Mouse (Mus musculus) heart, adult 8-10 months (tissue): ENCODE results near the gene Epn1. TPM values are rescaled to one million over a fixed set of nuclear protein-coding genes. Genes with fewer than 3 reads are reported as not detected.
A peak's percentile ranks its signal among the peaks of the same experiment; 100 is the strongest.
"Not testable (repeated sequence)": the region's sequence is repeated elsewhere in the genome, so short reads cannot be mapped to it uniquely, and the experiment has no call there.

Experiments
- DNase-seq: peaks from one replicate; pipeline ENCODE4 v3.0.0; 2022; ENCODE audit warnings: low spot score
- total RNA-seq, 4 experiments: library from RNA; stranded (reverse); gene quantifications; 2 replicates each; pipeline ENCODE4 v1.2.4; 2022

Gene Epn1
- total RNA-seq, 4 experiments from 2014 or later: 164 to 192 (median 185) TPM

DNA sequence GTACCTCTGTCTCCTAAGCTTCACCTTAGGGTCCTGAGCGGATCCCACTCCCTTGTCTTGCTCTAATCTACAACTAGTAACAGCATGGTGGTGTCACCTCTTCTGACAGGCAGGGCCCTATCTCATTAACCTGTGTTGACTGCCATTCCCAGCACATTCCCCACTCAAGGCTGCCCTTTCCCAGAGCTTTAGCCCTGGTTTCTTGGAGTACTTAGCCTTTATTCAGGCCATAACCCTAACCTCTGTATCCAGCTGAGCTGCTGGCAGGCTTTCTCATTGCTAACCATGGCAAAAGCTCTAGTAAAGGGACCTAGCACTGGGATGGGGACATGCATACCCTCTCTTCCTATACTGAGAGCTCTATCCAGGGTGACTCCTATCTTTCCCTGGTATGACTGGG, 21.4 kb upstream of the Epn1 start:
- no peak for DNase-seq

DNA sequence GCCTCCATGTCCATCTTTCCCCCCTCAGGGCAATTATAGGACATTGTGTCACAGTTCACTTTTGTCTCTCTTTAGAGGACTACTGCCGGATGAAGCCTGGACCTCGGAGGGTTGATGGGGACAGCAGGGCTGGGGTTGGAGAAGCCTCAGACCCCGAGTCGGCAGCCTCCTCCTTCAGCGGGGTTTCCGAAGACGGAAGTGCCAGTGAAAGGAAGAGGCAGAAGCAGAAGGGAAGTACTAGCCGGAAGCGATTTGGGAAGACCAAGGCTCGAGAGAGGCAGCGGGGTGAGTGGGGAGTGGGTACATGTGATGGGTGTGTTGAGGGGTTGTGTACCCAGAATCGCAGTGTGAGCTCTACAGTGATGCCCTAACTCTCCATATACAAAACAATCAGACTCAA, 20.6 kb upstream of the Epn1 start:
- no peak for DNase-seq

DNA sequence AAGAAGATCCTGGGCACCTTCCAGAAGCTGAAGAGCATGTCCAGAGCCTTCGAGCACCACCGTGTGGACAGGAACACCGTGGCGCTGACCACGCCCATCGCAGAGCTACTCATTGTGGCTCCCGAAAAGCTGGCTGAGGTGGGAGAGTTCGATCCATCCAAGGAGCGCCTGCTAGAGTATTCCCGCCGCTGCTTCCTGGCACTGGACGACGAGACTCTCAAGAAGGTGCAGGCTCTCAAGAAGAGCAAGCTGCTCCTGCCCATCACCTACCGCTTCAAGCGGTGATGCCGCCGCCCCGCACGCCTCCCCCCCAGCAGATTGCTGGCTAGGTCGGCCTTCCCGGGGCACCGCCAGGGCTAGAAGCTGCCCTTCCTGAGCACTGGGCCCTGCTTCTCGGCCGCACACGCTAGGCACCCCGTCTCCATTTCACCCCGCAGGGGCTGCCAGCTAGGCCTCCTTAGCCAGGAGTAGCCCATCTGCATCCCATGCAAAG, 19.8 kb upstream of the Epn1 start:
- peak; percentile 67 for DNase-seq

DNA sequence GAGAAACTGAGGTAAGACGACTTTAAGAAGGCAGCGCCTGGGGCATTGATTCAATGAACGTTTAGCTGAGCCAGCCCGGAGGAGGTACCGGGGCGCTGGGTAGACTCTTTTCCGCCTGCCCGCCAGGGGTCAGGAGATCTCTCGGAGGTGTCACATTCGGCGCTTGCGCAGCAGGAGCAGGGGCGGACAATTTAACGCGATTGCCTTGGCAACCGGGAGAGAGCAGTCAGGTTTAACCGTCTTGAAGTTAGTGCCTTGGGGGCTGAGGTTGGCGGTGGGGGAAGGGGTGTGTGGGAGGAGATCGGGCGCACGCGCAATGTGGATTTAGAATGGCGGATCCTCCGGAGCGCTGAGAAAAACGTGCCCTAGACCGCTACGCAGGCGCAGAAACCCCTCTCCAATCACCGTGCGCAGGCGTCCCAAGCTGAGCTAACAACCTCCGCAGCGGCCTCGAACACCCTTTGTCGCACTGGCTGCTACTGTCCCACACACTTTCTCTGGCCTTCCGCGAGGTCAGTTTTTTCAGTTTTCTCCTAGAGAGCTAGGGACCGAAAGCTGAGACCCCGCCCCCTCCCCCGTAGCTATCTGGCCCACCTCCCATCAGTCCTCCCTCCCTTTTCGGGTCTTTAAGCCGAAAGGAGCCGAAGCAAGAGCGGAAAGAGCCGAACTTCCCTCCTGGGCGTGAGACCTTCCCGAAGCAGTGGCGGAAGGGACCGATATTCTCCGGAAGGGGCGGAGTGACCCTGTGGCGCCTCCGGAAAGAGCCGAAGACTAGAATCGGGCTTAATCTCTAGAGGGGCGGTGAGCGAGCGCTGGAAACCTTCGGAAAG, 18.9 kb upstream of the Epn1 start:
- peak; percentile 99 for DNase-seq

DNA sequence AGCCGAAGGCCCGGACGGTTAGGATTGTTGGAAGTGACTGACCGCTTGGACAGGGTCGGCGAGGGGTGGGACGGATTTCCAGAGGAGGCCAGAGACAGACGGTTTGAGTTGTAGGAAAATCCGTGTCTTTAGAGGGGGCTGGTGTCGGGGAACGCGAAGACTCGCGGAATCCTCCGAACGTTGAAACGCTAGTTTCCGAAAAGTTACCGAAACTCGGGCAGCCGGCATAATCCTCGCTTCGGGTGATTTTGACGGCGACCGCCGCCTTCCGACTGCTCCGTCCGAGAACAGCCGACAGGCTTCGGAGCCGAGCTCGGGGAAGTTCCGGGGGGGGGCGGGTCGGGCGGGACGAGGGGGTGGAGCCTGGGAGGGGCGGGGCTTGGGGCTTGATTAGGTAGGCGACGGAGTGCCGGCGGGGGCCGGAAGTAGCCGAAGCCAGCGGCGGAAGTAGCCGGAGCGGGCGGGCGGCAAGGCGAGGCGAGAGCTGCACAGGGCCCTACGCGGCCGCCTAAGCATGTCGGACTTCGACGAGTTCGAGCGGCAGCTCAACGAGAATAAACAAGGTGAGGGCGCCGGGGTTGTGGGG, 18.2 kb upstream of the Epn1 start, which contains the start of gene U2af2:
TSS of gene U2af2 (plus strand) at position 370 of the 586 bp plus-strand sequence.
- DNase-seq: peak; percentile 91

DNA sequence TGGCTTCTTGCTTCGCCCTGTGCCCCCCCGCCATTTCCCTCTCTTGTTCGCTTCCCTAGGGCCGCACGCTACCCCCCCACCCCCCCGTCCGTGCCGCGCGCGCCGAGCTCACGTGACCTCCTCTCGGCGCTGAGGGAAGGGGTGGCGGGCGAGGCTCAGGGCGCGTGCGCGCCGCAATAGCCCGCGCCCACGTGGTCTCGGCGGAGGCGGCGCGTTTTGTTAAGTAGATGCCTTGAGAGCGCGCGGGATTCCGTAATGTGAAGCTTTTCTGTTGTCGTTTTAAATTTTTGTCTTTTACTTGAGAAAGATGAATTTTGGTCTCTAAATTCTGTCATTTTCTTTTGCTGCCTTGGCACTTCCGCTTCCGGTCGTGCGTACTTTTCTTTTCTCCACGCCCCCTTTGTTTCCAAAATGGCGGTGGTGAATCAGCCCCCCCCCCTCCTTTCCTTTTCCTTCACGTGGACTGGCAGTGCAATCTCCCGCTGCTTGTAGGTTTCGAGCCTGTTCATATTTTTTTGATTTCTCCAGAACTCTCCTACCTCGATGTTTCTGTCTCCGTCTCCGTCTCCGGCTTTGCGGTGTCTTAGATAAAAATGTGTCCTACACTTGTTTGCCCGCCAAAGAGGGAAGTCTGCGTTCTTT, 17.6 kb upstream of the Epn1 start:
- peak; percentile 68 for DNase-seq

DNA sequence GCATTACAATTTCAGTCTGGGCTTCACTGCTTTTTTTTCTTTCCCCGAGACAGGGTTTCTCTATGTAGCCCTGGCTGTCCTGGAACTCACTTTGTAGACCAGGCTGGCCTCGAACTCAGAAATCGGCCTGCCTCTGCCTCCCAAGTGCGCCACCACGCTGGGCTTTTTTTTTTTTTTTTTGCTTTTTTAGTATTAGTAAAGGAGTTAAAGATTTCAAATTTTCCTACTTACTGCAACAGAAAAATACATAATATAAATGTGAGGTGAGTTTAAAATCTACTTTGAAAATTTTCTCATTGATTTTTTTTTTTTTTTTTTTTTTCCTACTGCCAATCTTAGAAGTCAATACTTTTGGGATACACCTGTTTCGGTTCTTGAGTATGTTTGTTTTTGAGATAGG, 15.1 kb upstream of the Epn1 start:
- DNase-seq: no peak

DNA sequence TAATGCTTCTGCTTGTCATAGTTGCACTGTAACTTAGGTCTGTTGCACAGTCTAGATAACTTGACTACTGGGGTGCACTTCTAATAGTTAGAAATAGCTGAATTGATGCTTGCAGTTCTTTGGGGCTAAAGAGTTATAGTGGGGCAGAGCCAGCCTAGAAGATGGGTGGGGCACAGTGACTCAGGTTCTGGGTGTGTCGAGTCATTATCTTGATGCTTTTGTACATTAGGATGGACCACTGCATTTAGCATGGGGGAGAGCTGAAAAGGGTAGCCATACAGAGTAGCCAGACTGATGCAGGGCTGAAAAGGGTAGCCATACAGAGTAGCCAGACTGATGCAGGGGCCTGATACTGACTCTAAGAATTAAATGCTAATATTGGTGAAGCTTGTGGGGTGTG, 6.4 kb upstream of the Epn1 start:
- no peak for DNase-seq

DNA sequence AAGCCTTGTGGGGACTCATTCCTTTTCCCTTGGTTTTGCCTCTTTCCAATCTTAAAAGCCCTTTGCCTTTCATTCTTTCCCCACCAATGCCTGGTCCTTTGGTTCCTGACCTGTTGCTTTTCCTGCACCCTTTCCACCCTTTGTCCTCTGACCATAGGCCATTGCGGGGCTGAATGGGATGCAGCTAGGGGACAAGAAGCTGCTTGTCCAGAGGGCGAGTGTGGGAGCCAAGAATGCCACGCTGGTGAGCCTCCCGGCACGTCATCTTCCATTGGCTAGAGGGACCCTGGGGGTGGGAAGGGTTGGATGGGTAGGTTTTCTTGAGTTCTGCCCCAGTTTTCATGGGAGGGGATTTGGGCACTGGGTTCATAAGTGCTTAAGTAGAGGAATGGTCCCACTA, 5.1 kb upstream of the Epn1 start:
- DNase-seq: no peak

DNA sequence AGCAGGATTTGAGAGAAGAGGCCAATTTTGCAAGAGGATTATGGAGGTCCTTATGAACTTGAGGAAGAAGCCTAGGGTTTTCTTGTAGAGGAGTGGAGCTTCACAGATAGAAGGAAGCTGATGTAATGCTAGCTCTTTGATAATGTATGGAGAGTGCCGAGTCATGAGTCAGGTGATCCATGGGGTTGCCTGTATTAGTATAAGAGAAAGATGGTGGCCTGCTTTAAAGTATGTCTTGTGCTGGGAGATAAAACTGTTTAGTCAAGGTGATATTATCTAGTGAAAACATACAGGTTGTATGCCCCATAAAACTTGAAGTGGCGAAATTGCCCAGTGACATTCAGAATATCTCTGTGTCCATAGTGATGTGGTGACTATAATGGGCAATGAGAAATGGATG, 3.1 kb upstream of the Epn1 start:
- no peak for DNase-seq

DNA sequence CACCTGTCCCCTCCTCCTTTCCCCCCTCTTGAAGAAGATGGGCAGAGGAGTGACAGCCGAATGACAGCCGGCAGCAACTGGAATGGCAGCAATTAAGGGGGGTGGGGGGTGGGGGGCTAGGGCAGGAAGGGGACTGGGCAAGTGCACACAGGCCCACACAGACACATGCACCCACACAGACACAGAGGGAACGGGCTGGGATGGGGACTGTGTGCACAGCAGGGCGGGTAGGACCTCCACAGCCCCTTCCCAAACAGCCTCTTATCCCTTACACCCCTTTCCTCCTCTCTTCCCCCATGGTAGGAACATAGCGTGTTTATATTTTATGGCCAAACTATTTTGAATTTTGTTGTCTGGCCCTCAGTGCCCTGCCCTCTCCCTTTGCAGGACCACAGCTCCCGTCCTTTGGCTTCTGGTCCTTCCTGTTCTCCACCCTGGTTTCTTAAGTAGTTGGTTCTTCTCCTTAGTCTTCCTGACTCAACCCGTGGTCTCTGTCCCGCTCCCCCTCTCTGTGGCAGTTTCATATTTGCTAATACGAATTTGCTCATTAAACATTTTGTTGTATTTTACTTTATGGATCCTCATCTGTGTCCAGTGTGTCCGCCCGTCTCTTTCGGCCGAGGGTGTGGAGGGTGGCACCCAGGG, 548 bp upstream of the Epn1 start:
- DNase-seq: not testable (repeated sequence)

DNA sequence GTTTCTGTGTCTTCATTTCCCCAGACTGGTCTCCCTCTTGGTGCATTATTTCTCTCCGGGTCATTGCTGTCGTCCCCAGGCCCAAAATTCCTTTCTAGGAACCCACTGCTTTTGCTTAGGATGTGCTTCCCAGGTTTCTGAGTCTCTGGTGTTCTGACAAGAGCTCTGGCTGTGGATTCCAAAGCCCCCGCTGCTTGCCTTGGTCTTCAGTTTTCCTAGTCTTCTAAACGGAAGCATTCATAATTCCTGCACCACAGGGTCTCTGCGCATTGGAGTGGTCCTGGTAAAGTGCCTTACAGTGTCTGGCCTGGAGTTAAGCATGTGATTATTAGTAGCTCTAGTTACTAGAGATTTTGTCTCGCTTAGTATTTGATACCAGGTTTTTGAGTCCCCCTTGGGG, 780 bp downstream of the Epn1 start:
- no peak for DNase-seq

DNA sequence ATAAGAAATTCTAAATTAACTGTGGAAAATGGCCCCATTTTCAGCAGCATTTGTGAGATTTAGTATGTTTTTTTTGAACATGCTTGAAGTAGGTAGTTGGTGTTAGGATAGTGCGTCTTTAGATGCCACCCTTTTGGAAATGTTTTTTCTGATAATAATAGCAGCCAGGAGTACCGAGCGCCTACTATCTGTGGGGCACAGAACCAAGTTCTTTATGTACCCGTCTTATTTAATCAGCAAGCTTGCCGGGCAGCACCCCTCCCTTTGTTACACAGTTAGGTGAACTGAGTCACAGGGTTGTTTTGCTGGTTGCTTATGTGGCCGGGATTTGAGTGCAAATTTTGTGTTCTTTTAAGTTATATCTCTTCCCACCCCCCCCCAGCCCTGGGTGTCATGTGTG, 1.2 kb downstream of the Epn1 start:
- no peak for DNase-seq

DNA sequence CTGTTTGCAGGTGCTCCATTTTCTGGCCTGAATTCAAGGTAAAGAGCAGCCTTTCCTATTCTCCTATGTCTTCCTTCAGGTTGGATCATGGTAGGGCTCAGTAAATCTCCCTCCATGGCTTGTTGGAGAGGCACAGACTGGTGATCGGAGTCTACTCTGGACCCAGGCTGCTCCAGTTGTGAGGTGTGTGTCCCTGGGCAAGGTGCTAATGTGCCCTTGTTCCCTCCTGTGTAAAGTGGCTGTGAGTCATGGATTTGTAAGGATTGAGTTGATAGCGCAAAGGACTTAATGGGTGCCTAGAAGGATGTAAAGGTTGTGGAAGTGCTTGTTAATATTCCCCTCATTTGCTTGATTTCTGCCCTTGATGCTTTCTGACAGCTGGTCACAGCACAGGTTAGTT, 1.9 kb downstream of the Epn1 start:
- DNase-seq: no peak

DNA sequence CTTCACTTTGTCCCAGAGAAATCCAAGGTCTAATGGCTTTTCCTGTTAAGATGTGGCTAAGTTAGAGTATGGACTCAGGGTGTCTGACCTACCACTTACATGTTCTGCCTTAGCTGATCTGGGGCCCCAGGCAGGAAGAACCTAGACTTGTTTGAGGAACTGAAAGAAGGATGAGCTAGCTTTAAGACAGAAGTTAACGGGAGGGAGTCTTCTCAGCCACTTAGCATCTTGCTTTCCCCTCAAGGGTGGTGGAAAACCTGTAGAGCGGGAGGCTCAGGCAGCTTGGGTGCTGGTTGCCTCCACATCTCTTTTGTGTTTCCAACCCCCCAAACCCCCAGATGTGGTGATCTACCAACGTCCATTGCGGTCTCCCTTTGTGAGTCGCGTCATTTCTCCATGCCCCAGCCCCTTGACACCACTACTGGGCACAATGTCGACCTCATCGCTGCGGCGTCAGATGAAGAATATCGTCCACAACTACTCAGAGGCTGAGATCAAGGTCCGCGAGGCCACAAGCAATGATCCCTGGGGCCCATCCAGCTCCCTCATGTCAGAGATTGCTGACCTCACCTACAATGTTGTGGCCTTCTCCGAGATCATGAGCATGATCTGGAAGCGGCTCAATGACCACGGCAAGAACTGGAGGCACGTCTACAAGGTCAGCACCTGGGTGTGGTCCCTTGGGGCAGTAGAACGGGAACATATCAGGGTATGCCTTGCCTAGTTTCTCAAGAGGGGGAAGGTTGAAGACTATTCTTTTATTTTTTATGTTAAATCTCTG, 3.5 kb downstream of the Epn1 start:
- DNase-seq: no peak

DNA sequence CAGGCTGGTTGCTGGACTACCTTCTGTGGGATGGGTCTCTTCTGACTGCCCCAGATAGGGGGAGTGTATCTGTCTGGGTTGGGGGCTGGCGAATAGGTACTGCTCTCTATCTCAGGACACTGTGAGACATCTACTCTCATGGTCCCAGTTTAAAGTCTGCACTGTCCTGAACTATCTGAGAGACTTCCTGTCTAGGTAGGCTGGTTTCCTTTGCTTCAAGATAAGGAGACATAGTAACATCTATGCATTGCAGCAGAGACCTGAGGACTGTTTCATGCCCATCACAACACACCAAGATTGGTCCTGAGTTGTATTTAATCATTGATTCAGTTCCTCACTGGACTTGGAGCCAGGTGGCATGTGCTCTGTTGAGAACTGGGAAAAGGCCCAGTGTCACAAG, 5.5 kb downstream of the Epn1 start:
- no peak for DNase-seq

DNA sequence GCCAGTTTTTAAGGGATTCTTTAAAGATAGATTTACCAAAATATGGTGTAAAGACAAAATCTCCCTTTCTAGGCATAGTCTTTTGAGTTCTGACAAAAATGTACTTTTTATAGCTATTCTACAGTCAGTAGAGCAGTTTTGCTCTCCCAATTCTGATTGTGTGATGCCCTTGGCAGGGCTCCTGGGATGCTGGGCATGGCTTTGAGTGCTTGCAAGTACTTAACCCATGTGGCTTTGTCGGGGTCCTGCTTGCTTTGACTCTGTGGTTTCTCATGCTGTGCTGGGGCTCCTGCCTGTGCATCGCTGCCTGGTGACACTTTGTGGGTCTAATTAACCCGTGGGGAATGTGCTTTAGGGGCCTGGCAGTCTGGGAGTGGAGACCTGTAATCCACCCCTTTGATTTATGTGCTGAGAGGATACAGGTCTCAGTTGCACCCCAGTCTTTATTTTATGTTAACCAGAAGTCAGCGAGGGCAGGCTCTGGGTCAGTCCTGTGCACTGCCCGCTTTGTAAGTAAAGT, 6.9 kb downstream of the Epn1 start:
- DNase-seq: no peak

DNA sequence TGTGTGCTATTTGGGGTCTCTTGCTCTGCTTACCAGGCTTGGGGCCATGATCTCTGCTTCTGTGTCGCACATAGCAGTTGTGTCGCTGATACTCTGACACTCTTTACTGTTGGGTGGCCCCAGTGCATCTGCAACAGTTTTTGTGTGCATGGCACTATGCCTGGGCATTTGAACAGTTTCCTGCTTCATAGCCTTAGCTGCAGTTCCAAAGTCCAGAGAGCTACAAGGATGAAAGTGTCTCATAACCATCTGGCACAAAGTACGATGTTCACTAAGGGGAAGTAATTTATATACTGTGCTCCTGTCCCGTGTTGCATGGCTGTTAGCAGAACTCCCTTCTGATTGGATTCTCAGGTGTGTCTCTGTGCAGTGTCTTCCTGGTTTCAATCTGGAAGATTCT, 7.9 kb downstream of the Epn1 start:
- no peak for DNase-seq

DNA sequence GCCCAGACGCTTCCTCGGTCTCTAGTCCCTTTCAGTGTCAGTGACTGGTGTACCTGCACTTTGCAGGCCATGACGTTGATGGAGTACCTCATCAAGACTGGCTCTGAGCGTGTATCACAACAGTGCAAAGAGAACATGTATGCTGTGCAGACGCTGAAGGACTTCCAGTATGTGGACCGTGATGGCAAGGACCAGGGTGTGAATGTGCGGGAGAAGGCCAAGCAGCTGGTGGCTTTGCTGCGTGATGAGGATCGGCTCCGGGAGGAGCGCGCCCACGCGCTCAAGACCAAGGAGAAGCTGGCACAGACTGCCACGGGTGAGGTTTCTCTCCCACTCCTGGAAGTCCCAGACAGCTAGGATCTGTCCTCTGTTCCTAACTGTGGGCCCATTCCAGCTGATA, 9.8 kb downstream of the Epn1 start:
- DNase-seq: no peak

DNA sequence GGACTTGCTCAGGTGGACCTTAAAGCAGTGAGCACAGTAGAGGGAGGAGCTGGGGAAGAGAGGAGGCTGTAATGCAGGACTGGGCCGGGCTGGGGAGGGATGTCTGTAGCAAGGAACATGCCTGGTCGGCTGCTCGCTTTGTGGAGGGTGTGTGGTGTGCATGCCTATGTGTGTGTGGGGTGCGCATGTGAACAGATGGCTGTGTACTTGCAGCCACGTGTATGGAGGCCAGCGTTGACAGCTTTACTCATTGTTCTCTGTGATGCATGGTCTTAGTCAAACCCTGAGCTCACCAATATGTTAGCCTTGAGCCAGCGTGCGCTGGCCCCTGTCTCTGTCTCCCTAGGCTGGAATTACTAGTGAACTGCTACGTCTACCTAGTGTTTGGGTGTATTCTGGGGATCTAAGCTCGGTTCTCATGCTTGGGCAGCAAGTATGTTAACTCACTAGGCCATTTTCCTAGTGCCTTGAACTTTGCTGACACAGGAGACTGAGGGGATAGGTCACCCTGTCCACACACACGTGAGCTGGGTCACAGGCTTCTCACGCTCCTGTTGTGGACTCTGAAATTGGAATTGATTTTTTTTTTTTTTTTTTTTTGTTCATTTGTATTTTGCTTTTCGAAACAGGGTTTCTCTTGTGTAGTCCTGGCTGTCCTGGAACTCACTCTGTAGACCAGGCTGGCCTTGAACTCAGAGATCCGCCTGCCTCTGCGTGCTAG, 11.1 kb downstream of the Epn1 start:
- no peak for DNase-seq

DNA sequence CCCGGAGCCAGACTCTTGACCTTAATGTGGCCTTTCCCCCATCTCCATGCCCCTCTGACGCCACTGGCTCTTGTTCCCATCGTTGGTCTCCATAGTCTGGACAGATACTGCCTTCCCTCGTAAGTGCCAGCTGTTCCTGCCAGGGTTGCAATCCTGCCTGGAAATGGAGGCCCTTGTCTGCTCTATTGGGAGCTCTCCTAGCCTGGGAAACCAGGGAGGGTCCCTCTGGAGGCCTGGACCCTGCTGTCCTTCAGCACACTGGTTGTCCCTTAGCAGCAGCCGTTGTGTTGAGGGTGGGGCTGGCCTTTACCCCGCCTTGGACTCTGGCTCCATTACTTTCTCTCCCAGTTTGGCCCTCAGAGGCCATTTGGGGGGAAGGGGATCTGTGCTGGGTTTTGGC, 12.3 kb downstream of the Epn1 start:
- no peak for DNase-seq
